Mouse (Mus musculus) heart, adult 2 months (tissue): ENCODE measurements around the gene Prm1. TPM values are rescaled to one million over a fixed set of nuclear protein-coding genes. Genes with fewer than 3 reads are reported as not detected.

Experiments
- DNase-seq, 2 experiments: peaks; one replicate each; pipeline ENCODE4 v3.0.0; 2021
- H3K27ac ChIP-seq: fragments of 200-600 bp; 2 replicates; pipeline ENCODE4 v1.8.1; 2022
- H3K27me3 ChIP-seq: fragments of 200-500 bp; 2 replicates; pipeline ENCODE4 v1.6.1; 2012; ENCODE audit warnings: mild to moderate bottlenecking, low read length, inconsistent platforms, mixed read lengths; ENCODE audit not compliant: control insufficient read depth, insufficient read depth
- H3K36me3 ChIP-seq: fragments of 200-500 bp; 2 replicates; pipeline ENCODE4 v1.6.1; 2012; ENCODE audit warnings: low read length, inconsistent platforms; ENCODE audit not compliant: control insufficient read depth, insufficient read depth
- H3K4me1 ChIP-seq: fragments of 200-500 bp; 2 replicates; pipeline ENCODE4 v1.6.1; 2011; ENCODE audit warnings: low read length; ENCODE audit not compliant: control insufficient read depth, insufficient read depth
- H3K4me3 ChIP-seq: fragments of 200-600 bp; 2 replicates; pipeline ENCODE4 v1.8.1; 2022
- H3K79me2 ChIP-seq: fragments of 200-500 bp; replicated peaks from 2 replicates; pipeline ENCODE4 v1.6.1; 2012; ENCODE audit warnings: mild to moderate bottlenecking, inconsistent platforms, low read length, moderate library complexity, mixed read lengths; ENCODE audit not compliant: control insufficient read depth, insufficient read depth
- H3K9ac ChIP-seq: fragments of 200-500 bp; 2 replicates; pipeline ENCODE4 v1.6.1; 2012; ENCODE audit warnings: low read depth, mild to moderate bottlenecking, control low read depth, inconsistent platforms, low read length, mixed read lengths
- CTCF ChIP-seq: fragments of 200-600 bp; IDR thresholded peaks from 2 replicates; pipeline ENCODE4 v1.8.1; 2022; ENCODE audit warnings: antibody characterized with exemption, mild to moderate bottlenecking, moderate library complexity
- EP300 ChIP-seq: fragments of 200-500 bp; IDR thresholded peaks from 2 replicates; pipeline ENCODE4 v1.6.1; 2011; ENCODE audit warnings: low read depth, low read length, control low read depth; ENCODE audit not compliant: insufficient read depth
- POLR2A ChIP-seq: fragments of 200-500 bp; IDR thresholded peaks from 2 replicates; pipeline ENCODE4 v1.6.1; 2011; ENCODE audit warnings: mild to moderate bottlenecking, low read depth, low read length, control low read depth; ENCODE audit not compliant: insufficient read depth
- WGBS: fragments of 180-500 bp; shearing (Covaris S2); methylation state at CpG from one replicate; pipeline ENCODE4 v1.1.7; 2018; 5-methylcytosine and 5-hydroxymethylcytosine counted together
- intact Hi-C: fragments of 180-260 bp; cut with DNase I; formaldehyde crosslinking; loops from one replicate; pipeline ENCODE4 v1.15.1; 2025
- polyA plus RNA-seq: library from polyadenylated mRNA; depleted of rRNA; stranded (reverse); fragments of >200 nt; gene quantifications from 2 replicates; pipeline ENCODE4 v1.2.3, GENCODE M21; 2012
- total RNA-seq, 2 experiments: library from RNA; stranded (reverse); gene quantifications; 2 replicates each; pipeline ENCODE4 v1.2.3; 2021

Gene Prm1
- total and polyA plus RNA-seq, 3 experiments = 4.7 TPM; not detected in 2

GRCm38 (mm10) chr16:10827766-10828460 lies 22.3 kb upstream of the Prm1 start:
- TF ChIP-seq CTCF (no peak), EP300 (no peak), POLR2A (no peak)
- Histone ChIP-seq H3K27me3 (no peaks in the 10 kb centered on the region; the same call in 1 of the 2 replicates), H3K79me2 (no peaks in the 10 kb centered on the region), H3K4me3 (no peak overlapping the region), H3K4me1 (peaks cover 4% of the 10 kb centered on the region; the same call in 1 of the 2 replicates), H3K27ac (no peak overlapping the region), H3K9ac (no peak overlapping the region), H3K36me3 (no peaks in the 10 kb centered on the region)
- no peak for DNase-seq
- intact Hi-C loops = no loop called here
- 84% methylated on average over 7 of the region's 7 CpGs for WGBS

GRCm38 (mm10) chr16:10827269-10827668 lies 21.6 kb upstream of the Prm1 start:
- no peak for TF ChIP-seq CTCF
- no peak for TF ChIP-seq EP300
- TF ChIP-seq POLR2A = no peak
- no peak overlapping the region for H3K27ac ChIP-seq
- 94% methylated on average over 9 of the region's 9 CpGs for WGBS

GRCm38 (mm10) chr16:10825840-10826239 lies 20.2 kb upstream of the Prm1 start:
- H3K4me1 ChIP-seq = peaks cover 4% of the 10 kb centered on the region; the same call in 1 of the 2 replicates
- no peaks in the 10 kb centered on the region; the same call in 1 of the 2 replicates for H3K27me3 ChIP-seq
- H3K9ac ChIP-seq = no peak overlapping the region
- DNase-seq = no peak
- H3K79me2 ChIP-seq = no peaks in the 10 kb centered on the region
- H3K27ac ChIP-seq = no peak overlapping the region
- H3K4me3 ChIP-seq = no peak overlapping the region
- TF ChIP-seq CTCF (no peak), POLR2A (no peak), EP300 (no peak)
- intact Hi-C loops = no loop called here
- WGBS = 68% methylated on average over 4 of the region's 4 CpGs
- no peaks in the 10 kb centered on the region for H3K36me3 ChIP-seq

More at GRCm38 (mm10) chr16:10827269-10827668, 21.6 kb upstream of the Prm1 start:
- Histone ChIP-seq H3K4me1 (peaks cover 4% of the 10 kb centered on the region; the same call in 1 of the 2 replicates), H3K79me2 (no peaks in the 10 kb centered on the region), H3K36me3 (no peaks in the 10 kb centered on the region), H3K27me3 (no peaks in the 10 kb centered on the region; the same call in 1 of the 2 replicates), H3K9ac (no peak overlapping the region), H3K4me3 (no peak overlapping the region)
- intact Hi-C loops = no loop called here
- DNase-seq = no peak

- Histone ChIP-seq H3K36me3 (no peaks in the 10 kb centered on the region), H3K27ac (no peak overlapping the region), H3K4me3 (no peak overlapping the region), H3K27me3 (no peaks in the 10 kb centered on the region; the same call in 1 of the 2 replicates), H3K4me1 (peaks cover 9% of the 10 kb centered on the region), H3K79me2 (no peaks in the 10 kb centered on the region), H3K9ac (no peak overlapping the region)
- no peak for DNase-seq
- TF ChIP-seq POLR2A (no peak), CTCF (no peak), EP300 (no peak)
- WGBS = 95% methylated on average over 1 of the region's 1 CpGs
- intact Hi-C loops = no loop called here
These were observed 18.9 kb upstream of the Prm1 start for GRCm38 (mm10) chr16:10824536-10824935.

- no peak overlapping the region for H3K9ac ChIP-seq
- peaks cover 9% of the 10 kb centered on the region for H3K4me1 ChIP-seq
- no peak for DNase-seq
- H3K27ac ChIP-seq = no peak overlapping the region
- 66% methylated on average over 4 of the region's 4 CpGs for WGBS
- TF ChIP-seq EP300 = no peak
- TF ChIP-seq CTCF = no peak
- no peak for TF ChIP-seq POLR2A
- intact Hi-C loops = no loop called here
- H3K79me2 ChIP-seq = no peaks in the 10 kb centered on the region
- H3K4me3 ChIP-seq = no peak overlapping the region
- no peaks in the 10 kb centered on the region for H3K36me3 ChIP-seq
- H3K27me3 ChIP-seq = no peaks in the 10 kb centered on the region
These were observed 15.7 kb upstream of the Prm1 start for GRCm38 (mm10) chr16:10821387-10821786.

- Histone ChIP-seq H3K36me3 (no peaks in the 10 kb centered on the region), H3K27me3 (no peaks in the 10 kb centered on the region), H3K4me3 (no peak overlapping the region), H3K4me1 (peaks cover 5% of the 10 kb centered on the region), H3K79me2 (no peaks in the 10 kb centered on the region), H3K27ac (no peak overlapping the region), H3K9ac (no peak overlapping the region)
- 59% methylated on average over 3 of the region's 3 CpGs for WGBS
- TF ChIP-seq EP300 (no peak), CTCF (no peak), POLR2A (no peak)
- intact Hi-C loops = no loop called here
- peak in 1 of 2 experiments; percentile 45 for DNase-seq
These were observed 14.3 kb upstream of the Prm1 start for GRCm38 (mm10) chr16:10819966-10820365.
